Mouse (Mus musculus) gastrocnemius, postnatal 14 days (tissue): Measurements from ENCODE around the gene Churc1. TPM values are rescaled to one million over a fixed set of nuclear protein-coding genes. Genes with fewer than 3 reads are reported as not detected.
A peak's percentile ranks its signal among the peaks of the same experiment; 100 is the strongest.

Experiments used
- DNase-seq: peaks from one replicate; pipeline ENCODE4 v3.0.0; 2021; ENCODE audit warnings: mixed read lengths
- intact Hi-C: fragments of 180-260 bp; cut with DNase I; formaldehyde crosslinking; loops from one replicate; pipeline ENCODE4 v1.15.1; 2025; ENCODE audit warnings: low total_unique reads
- long read RNA-seq, 2 experiments: library from polyadenylated mRNA; stranded (forward); transcript quantifications; one replicate each; pipeline ENCODE4 v2.0.0; 2021
- total RNA-seq, 2 experiments: library from RNA; stranded (reverse); gene quantifications; 2 replicates each; pipeline ENCODE4 v1.2.3; 2021

The Churc1 gene
- total RNA-seq, result 10 to 100 TPM; 58.5 to 63.0 TPM
- long read RNA-seq, experiment 1, transcript Churc1-201 (4 exons, 676 nt), result major isoform, 22 of 25 reads
- long read RNA-seq, experiment 1, partial matches to known transcripts, result 1 of 25 reads
- long read RNA-seq, experiment 1, other reads (novel, unspliced or antisense), result 0 of 25 reads
- long read RNA-seq, experiment 2, transcript Churc1-201 (4 exons, 676 nt), result major isoform, 34 of 42 reads
- long read RNA-seq, experiment 2, partial matches to known transcripts, result 3 of 42 reads
- long read RNA-seq, experiment 2, other reads (novel, unspliced or antisense), result 0 of 42 reads

DNA sequence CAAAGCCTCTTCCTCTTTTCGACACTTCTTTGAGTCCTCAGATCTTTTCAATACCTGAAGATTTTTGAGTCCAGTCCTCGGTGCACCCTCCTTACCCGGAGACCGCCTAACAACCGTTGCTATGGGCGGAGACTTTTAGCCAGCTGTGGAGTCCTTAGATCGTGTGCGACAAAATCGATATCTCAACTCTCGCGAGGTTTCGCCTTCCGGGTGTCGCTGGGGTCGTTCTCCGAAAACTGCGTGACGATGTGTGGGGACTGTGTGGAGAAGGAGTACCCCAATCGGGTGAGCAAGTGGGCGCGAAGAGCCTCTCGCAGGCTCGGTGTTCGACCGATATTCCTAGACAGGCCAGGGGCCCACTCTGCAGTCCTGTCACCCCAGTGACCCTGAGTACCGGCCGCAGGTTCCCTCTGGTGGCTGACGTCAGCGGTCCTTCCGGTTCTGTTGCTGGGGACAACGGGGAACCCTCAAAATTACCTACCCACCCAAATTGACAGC is at the start of gene Churc1, which contains the start of gene Fntb:
Gene Churc1, plus strand, starts transcription at position 185 of the 498 bp plus-strand sequence.
Gene Fntb, plus strand, starts transcription at position 236 of the 498 bp plus-strand sequence.
- intact Hi-C loops, result no loop called here
- peak; percentile 90 for DNase-seq

GRCm38 (mm10) chr12:76718384-76718783 is 47.0 kb upstream of the Churc1 start:
- DNase-seq, result no peak
- intact Hi-C loops, result no loop called here

DNA sequence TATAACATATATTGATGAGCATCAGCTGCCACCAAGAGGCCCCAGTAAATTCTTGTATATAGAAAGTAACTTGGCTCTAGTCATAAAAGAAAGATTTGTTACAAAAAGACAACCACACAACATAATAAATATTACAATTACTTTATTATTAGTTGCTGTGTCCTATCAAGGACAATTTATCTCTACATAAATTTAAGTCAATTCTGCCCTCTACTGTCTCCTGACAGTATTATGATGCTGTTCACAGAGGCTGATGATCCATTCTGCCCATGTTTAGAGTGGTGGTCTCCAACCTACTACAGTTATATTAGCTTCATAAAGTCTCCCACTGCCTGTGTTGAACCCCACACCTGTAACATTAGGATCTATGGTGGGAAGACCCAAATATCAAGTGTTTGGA is 44.8 kb upstream of the Churc1 start:
- intact Hi-C loops, result loop anchor here (5.0 to 10.0 kb wide), 2 partner anchors 73 to 226 kb away; no protein-coding TSS in a partner anchor
- no peak for DNase-seq

DNA sequence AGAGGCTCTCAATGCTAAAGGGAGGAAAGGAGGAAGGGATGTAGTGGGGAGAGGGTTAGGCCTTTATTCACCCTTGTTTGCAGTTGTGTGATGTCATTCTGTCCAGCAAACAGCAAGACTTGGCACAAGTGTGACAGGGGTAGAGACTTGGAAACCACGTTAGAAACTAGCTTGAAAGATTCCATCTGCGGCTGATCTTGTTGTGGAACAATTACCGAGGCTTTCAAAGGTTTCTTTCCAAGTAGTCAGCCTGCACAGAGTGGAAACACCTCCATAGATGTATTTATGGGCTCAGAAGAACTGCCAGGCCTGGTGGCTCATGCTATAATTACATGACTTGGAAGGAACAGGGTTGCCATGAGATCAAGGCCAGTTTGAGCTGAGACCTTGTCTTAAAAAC is 43.3 kb upstream of the Churc1 start:
- intact Hi-C loops, result loop anchor here (5.0 to 10.0 kb wide), 2 partner anchors 75 to 227 kb away; no protein-coding TSS in a partner anchor

DNA sequence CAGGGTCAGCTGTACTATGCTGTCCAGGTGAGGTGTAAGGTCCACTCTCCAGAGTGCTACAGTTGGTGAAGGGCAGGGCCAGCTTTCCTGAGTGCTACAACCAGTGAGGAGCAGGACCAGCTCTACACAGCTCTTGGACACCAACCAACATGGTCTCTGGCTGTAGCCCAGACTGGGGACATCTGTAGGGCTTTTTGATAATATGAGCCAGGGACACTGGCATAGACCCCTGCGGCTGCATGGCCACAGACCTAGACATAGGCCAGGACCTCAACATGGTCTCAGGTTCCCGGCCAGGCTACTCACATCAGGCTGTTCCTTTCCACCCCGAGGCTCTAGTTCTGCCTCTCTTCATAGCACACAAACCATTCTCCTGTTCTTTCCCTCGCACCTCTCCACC is 37.4 kb upstream of the Churc1 start:
- DNase-seq, result no peak
- intact Hi-C loops, result loop anchor here (10.0 kb wide), 1 partner anchor 233 kb away; no protein-coding TSS in a partner anchor

More for the DNA sequence above, 43.3 kb upstream of the Churc1 start:
- DNase-seq, result no peak

DNA sequence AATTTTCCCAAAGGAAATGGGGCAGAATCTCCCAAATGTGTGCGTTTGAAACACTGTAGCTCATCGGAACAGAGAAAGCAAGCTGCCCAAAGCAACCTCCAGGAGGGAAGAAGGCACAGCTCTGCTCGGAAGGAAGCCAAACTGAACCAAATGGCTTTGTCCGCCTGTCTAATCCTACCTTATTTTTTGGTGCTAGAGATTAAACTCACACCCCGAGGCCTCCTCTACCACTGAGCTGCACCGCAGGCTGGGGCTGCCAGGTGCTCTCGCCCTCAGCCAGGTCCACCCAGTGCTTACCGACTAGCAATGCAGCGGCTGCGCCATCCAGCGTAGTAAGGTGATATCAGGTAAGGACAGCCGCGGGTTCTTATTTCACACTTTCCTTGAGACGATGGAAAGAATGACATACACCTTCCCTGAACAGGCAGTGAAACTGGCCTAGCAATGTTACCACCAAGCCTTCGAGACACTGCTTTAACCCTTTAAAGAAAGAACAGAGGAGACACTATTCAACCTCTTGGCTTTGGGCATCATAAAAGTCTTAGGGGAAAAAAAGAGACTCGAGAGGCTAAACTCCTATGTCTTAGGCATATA is 14.4 kb upstream of the Churc1 start:
- no peak for DNase-seq
- intact Hi-C loops, result no loop called here

DNA sequence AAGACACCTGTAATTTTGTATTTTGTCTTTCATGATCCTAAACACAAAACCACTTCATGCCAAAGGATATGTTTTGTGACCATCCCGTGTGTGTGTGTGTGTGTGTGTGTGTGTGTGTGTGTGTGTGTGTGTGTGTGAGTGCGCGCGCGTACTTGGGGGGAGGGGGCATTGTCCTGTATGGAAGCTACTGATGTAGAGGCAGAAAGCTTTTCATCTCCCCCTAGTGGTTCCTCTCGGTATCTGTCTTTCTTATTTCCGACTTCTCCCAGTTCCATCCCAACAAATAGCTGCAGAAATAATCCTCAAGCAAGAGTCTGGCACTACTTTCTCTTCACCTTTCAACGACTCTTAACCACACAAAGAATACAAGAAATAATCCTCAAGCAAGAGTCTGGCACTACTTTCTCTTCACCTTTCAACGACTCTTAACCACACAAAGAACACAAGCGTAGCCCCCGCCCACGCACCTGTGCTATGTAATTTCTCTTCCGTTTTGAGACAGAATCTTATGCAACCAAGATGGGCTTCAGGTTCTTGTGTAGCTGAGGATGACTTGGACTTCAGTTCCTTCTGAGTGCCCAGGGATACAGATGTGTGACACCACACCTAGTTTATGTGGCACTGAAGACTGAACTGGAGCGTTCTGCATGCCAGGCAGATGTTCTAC is 12.6 kb upstream of the Churc1 start:
- intact Hi-C loops, result no loop called here
- DNase-seq, result no peak

DNA sequence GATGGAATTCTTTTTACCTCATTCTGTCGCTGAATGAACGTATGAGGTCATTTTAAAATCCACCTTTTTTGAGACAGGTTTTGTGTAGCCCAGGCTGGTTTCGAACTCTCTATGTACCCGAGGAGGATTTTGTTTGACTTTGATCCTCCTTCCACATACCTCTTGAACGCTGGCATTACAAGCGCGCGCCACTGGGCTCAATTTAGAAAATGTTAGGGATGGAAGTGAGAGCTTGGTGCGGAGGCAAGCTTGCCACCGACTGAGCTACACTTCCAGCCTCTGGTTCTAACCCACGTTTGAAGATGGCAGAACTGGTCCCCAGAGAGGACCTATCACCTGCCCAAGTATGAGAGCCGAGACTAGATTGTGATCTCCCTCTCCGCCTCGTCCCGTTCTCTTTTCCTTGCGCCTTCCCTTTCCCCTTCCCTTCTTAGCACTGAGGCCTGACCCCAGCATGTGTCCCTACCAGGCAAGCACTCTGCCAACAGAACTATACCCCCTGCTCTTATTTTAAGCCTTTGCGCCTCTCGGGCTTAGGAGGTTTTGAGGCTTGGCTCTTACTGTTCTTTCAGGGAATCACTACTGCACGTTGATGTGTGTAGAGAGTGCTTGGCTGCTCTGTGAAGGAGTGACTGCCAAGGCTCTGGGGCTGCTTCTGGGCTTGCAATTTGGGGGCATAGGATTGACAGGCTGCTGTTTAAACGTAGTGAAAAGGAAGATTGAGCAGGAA is 728 bp downstream of the Churc1 start:
- DNase-seq, result peak; percentile 6
- intact Hi-C loops, result no loop called here

DNA sequence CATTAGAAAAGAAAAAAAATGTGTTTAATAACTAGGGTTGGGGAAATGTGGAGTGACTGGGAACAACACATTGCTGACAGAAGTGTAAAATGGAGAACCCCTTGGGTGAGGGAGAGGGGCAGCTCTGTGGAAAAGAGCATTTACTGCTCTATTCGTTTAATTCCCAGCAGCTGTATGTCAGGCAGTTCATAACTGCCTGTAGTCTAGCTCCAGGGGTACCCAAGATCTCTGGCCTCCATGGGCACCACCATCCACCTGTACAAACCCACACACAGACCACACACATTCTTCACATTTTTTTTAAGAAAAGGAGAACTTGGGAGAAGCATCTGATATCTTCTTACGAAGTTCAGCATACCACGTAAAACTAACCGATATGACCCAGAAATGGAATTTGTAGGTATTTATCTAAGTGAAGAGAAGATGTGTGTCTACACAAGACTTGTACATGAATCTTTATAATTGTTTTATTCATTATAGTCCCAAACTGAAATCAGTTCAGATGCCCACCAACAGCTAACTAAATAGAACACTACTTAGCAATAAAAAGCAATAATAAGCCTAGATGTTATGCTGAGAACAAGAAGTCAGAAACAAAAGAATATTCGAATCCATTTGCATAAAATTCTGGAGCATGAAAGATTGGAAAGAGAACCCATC is 5.6 kb downstream of the Churc1 start:
- no peak for DNase-seq
- intact Hi-C loops, result no loop called here

DNA sequence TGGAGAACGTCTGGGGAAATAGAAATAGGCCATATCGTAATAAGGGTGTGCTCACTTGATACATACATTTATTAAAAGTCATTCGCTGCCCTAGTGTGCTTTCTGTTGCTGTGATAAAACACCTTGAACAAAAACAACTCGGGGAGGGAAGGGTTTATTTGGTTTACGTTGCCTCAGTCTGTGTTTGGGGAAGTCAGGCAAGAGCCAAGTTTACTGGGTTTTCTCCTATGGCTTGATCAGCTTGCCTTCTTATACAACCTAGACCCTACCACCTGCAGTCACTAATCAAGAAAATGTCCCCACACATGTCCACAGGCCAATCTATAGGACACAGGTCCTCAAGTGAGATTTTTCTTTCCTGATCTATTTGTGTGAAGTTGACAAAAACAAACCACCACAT is 6.2 kb downstream of the Churc1 start:
- intact Hi-C loops, result no loop called here
- DNase-seq, result no peak

GRCm38 (mm10) chr12:76774652-76775051 is 9.3 kb downstream of the Churc1 start:
- intact Hi-C loops, result no loop called here
- DNase-seq, result no peak

DNA sequence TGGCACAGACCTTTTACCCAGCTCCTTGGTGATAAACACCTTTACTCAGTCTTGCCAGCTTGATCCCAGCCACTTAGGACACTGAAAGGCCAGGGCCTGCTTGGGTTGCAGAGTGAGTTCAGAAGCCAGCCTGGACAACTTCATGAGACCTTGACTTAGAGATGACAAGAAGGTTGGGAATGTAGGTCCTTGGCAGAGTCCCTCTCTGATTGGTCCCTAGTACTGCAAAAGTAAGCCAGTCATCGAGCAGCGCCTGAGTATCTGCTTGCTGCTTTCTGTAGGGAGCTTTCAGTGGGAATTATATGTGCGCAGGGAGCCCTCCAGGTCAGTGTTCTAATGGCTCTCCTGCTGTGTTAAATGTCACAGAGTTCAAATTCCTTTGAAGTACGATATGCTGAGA is 9.8 kb downstream of the Churc1 start:
- intact Hi-C loops, result no loop called here

GRCm38 (mm10) chr12:76776898-76777297 is 11.6 kb downstream of the Churc1 start:
- intact Hi-C loops, result no loop called here
- DNase-seq, result no peak

More for the DNA sequence above, 9.8 kb downstream of the Churc1 start:
- no peak for DNase-seq

DNA sequence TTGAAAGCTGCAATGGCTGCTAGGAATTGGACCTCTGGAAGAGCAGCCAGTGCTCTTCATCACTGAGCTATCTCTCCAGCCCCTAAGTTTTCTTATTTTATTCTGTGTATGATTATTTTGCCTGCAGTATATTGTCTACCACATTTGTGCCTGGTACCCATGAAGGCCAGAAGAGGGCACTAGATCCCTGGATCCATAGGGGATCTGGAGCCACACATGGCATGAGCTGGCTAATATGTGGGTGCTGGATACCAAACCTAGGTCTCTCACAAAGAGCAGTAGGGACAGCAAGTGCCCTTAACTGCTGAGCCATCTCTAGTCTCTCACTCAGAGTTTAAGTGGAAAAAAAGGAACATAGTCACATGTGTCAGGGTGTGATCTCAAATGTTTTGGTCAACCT is 12.5 kb downstream of the Churc1 start:
- DNase-seq, result no peak
- intact Hi-C loops, result no loop called here

DNA sequence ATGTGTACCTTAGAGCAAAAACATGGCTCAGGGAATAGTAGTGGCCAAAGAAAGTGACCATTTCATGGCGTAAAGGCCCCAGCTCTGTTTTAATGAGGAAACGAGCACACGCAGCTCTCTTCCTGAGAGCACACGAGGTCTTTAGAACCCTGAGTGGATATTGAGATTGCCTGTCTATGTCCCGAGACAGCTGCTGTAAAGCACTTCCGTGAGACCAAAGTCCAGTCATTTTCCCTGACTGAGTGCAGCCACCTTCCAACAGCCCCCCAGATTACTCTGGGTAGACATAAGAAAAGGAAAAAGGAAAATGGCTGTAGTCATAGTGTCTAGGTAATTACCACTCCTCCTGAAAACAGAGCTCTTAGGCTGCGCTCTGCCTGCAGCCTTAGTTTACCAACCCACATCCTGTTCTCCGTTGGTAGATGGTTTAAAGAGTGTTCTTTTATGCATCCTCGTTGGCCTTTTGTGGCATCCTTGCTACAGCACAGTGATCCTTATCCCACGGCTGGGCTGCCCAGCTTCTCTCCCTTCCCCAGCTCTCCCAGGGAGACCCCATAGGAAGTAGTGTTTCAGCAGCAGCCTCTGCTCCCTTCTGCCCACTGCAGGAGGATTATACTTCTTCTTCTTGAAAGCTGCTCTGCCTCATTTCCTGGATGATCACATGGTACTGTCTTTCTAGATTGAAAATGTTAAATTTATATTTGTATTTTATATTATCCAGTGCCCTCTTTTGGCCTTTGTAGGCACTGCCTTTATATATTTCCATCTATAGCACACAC is 13.2 kb downstream of the Churc1 start:
- intact Hi-C loops, result no loop called here
- DNase-seq, result no peak

DNA sequence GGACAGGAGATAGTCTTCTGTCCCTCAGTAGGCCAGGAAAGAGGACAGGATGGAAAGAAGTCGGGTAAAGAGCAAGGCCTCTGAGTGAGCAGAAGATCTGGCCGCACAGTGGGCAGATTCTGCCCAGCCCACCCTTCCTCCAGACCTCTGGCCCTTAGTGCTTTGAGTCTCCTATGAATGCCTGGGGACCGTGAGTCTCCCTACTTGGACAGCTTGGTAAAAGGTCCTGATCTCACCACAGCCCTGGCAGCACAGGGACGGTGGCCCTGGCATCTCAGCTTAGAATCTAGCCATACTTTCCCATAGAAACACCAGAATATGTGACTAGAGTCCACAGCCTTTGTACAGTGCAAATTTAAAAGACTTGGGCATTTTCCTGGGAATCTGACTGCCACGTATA is 14.6 kb downstream of the Churc1 start:
- intact Hi-C loops, result no loop called here
- DNase-seq, result no peak

DNA sequence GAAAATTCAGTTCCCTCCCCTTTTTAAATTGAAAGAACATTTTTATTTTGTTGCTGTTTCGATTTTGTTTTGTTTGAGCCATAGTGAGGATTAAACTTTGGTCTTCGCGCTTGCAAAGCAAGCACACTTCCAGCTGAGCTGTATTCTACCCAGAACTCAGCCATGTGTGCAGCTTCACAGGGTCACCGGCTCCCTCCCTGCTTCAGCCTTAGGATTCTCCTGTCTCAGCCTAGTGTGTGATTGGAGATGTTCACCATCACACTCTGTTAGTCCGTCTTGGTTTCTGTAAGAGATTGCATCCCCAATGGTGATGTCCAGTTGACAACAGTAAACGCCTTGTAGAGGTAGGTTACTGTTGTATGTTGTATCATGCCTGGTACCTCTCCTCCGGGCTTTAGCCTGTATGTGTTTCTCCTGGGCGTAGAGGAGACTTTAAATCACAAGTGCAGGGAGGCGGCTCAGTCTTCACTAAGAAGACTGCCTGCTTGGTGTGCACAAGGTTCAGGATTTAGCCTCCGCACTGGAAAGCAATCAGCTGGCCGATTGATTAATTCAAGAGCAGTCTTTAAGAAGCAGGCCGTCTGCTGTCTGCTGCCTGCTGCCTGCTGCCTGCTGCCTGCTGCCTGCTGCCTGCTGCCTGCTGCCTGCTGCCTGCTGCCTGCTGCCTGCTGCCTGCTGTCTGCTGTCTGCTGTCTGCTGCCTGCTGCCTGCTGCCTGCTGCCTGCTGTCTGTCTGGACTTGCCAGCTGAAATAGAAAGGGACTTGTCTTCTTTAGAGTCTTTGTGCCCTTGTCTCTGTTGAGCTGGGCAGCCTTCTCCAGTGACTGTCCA is 15.5 kb downstream of the Churc1 start:
- intact Hi-C loops, result no loop called here
- DNase-seq, result no peak
